Mouse (Mus musculus): Measurements from ENCODE around the gene Gng8.

The Gng8 gene

DNA sequence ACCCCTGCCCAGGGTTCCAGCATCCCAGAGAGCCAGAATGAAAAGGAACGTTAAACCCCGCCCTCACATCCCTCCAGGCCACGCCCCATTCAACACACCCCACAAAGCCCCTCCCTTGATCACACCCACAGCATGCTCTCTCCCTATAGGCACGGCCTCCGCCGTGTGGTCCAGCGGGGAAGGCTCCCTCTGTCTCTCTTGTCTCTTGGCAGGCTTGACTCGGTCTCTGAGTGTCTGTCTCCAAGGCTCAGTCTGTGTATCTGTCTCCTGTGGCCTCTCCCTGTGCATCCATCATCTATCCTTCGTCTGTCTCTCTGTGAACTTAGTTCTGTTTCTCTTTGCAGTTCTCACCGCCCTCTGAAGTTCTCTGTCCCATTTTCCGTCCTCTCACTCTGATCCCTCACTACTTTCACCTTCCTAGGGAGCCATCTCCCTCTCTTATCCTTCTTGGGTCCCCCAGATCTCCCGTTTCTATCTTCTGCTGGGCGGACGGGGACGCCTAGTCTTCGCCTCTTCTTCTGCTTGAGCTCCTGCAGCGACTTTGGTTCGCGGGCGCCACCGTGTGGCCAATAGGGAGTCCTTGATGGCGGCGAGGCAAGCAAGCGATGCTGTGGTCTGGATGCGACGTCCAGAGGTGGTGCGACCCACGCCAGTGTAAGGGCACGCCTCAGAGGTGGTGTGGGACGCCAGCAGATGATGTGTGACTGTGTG is at the start of gene Gng8:
Gene Gng8, plus strand, starts transcription at position 146 of the 711 bp plus-strand sequence.
- DNase-seq (ENCODE audit: low spot score), result peak; percentile 91

DNA sequence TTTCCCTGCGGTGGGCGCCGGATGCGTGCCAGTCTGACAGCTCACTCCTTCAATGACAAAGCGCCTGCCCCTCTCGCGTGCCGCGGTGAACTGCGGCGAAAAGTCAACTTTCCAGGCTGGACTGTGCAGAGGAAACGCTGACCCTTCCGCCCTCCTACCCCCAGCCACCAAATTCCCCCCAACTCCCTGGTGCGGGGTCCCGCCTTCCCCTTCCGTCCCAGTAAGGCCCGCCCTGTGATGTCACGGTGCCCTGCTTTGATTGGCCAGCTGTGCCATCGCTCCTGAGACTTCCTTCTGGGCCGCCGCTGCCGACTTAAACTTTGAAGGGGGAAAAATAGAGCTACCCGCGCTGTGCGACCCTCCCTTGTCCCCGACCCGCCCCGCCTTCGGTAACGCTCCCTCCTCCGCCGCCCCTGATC is 48.9 kb upstream of the Gng8 start, which contains the start of gene Prkd2:
Gene Prkd2, plus strand, starts transcription at position 258 of the 419 bp plus-strand sequence.
- DNase-seq (ENCODE audit: low spot score), result peak; percentile 89

DNA sequence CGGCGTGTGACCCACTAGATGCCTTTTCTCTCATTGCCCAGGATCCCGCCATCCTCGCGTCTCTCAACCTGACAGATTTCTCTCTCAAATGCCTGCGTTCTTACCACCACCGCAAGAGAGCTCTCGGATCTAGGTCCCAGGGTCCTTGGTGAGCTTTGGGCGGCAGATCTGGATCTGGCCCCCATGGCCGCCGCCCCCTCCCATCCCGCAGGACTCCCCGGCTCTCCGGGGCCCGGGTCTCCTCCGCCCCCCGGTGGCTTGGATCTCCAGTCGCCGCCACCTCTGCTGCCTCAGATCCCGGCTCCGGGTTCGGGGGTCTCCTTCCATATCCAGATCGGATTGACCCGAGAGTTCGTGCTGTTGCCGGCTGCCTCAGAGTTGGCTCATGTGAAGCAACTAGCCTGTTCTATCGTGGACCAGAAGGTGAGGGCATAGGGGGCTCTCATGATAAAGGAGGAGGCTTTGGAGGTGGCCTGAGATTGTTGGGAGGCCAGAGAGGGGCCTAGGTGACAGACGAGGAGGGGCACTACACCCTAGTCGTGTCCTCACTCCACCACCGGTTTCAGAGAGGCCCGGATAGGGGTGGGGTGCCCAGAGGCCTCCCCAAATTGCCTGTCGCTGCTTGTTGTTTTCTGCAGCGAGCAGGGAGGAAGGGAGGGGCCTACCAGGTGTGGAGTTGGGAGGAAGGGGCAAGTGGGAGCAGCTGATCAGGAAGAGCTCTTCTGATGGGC is 48.0 kb upstream of the Gng8 start:
- no peak for DNase-seq (ENCODE audit: low spot score)

DNA sequence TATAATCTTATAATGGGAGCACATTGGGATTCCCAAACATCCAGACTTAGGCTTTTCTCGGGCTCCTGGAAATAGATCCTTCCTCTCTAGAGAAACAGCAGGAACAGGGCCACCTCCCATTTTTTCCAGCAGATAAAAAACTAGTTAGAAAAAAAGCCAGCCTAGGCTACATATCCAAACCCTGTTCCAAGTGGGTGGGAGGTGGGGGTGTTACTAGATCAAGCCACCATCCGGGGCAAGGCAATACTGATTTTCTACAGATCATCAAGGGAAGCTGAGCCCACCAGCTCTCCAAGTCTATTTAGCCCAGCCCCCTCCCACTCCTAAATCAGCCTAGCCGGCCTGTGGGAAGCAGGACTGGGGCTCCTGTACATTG is 46.9 kb upstream of the Gng8 start:
- DNase-seq (ENCODE audit: low spot score), result no peak

DNA sequence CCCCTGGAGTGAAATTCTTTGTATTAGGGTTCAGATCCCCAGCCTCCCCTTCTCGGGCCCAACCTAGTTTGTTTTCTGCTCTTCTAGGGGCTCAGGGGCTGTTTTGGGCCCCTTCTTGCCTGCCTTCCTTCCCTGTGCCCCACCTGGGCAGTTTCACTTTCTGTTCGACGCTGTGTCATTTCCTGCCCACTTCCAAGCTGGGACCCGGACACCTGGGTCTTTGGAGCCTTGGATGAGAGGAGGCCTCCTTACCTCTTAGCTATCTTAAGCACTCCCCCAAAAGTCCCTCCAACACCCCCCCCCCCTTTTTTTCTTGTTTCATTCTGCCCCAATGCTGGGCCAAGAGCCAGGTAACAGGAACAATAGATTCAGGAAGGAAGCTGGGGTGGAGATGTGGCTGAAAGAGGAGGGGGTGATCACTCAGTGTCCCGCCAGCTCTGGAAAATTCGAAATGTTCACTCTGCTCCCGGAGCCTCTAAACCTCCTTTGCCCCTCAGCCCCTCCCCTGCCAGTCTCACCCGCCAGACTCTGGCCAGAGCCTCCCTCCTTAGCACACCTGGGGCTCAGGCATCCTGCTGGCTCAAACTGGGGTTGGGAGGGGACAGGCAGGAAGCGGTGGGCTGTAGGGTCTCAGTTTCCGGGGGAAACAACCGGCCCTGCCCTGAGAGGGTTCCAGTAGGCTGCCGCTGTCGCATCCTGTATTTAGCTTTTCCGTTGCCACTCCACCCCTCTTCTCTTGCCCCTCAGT is 46.3 kb upstream of the Gng8 start:
- no peak for DNase-seq (ENCODE audit: low spot score)

DNA sequence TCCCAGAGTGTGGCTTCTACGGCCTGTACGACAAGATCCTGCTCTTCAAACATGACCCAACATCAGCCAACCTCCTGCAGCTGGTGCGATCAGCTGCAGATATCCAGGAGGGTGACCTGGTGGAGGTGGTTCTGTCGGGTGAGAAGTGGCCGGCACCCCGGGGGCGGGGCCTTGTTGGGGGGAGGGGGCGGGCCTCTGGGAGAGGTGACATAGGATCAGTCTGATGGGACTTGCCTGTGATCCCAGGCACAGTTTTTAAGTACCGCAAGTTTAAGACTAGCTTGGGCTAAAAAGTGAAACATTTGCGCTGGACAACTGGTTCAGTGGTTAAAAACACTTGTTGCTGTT is 45.8 kb upstream of the Gng8 start:
- no peak for DNase-seq (ENCODE audit: low spot score)

DNA sequence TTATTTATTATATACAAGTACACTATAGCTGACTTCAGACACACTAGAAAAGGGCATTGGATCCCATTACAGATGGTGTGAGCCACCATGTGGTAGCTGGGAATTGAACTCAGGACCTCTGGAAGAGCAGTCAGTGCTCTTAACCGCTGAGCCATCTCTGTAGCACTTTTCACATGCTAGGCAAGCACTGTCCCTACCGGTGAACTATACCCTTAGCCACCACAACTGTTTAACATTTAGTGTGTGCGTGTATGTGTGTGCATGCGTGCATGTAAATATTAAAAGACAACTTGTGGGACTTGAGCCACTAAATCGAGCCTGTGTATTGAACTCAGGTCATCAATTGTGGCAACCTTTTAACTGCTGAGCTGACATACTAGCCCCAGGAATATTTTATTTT is 44.8 kb upstream of the Gng8 start:
- DNase-seq (ENCODE audit: low spot score), result no peak

DNA sequence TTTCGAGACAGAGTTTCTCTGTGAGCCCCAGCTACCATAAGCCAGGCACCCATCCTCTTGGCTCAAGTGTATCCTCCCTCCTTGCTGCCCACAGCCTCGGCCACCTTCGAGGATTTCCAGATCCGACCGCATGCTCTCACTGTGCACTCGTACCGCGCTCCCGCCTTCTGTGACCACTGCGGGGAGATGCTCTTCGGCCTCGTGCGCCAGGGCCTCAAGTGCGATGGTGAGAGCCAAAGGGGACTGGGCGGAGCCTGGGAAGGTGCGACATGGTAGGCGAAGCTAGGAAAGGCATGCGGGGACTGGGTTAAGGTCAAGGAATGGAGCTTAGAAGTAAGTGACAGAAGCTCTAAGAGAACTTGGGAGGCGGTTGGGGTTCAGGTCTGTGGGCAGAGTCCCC is 44.1 kb upstream of the Gng8 start:
- no peak for DNase-seq (ENCODE audit: low spot score)

DNA sequence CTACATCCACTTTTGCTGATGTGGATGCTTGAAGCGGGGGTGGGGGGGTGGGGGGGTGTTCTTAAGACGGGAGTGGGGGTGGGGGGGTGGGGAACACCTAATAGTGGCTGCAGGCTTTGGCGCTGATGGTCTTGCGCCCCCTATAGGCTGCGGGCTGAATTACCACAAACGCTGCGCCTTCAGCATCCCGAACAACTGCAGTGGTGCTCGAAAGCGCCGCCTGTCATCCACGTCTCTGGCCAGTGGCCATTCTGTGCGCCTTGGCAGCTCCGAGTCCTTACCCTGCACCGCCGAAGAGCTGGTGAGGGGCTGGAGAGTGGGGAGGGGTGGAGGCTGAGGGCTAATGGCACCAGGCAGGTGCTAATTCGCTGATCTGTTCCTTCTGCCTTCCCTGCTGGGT is 43.0 kb upstream of the Gng8 start:
- DNase-seq (ENCODE audit: low spot score), result peak; percentile 80

DNA sequence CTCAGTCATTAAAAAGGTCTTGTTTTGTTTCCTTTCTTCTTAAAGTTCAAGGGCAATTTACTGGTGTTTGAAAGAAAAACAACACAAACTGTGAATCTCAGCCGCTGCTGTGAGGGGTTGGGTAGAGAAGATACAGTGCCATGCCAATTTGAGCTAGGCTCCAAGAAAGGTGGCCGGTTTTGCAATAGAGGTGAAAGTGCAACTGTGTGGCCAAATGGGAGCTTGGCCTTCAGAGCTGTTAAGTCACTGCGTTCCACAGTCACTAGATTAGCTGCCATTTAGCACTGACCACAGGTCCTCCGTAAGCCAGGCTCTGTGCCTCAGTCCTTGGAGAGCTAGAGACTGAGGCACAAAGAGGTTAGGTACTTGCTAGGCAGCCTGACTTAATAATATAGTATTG is 40.0 kb upstream of the Gng8 start:
- no peak for DNase-seq (ENCODE audit: low spot score)

DNA sequence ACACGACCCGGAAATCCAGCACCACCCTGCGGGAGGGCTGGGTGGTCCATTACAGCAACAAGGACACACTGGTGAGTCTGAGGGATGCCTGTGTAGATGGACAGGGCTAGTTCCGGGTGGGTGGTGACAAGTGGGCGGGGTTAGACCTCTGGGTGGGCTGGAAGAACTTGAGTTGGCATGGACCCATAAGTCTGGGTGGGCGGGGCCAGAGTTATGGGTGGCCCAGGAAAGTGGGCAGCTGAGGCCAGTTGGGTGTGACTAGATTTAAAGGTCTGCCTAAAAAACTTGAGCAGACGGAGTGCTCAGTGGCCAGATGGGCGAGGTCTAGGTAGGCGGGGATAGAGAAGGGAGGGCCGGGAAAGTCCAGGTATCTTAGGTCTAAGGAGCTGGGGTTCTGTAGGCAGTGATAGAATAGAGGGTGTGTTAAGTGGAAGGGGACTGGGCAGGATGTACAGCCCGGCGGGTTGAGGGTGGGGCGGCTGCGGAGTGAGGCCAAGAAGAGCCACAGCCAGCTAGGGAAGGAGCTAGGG is 38.2 kb upstream of the Gng8 start:
- no peak for DNase-seq (ENCODE audit: low spot score)

DNA sequence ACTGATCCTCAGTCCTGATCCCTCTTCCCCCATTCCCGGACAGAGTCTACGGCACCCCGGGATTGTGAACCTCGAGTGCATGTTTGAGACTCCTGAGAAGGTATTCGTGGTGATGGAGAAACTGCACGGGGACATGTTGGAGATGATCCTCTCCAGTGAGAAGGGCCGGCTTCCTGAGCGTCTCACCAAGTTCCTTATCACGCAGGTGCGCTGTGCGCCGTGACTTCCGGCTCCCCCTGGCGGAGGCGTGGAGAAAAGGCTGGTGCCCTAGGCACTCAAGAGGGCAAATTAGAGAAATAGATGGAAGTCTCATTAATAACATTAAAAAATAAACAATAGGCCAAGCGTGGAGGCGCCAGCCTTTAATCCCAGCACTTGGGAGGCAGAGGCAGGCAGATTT is 33.2 kb upstream of the Gng8 start:
- no peak for DNase-seq (ENCODE audit: low spot score)

DNA sequence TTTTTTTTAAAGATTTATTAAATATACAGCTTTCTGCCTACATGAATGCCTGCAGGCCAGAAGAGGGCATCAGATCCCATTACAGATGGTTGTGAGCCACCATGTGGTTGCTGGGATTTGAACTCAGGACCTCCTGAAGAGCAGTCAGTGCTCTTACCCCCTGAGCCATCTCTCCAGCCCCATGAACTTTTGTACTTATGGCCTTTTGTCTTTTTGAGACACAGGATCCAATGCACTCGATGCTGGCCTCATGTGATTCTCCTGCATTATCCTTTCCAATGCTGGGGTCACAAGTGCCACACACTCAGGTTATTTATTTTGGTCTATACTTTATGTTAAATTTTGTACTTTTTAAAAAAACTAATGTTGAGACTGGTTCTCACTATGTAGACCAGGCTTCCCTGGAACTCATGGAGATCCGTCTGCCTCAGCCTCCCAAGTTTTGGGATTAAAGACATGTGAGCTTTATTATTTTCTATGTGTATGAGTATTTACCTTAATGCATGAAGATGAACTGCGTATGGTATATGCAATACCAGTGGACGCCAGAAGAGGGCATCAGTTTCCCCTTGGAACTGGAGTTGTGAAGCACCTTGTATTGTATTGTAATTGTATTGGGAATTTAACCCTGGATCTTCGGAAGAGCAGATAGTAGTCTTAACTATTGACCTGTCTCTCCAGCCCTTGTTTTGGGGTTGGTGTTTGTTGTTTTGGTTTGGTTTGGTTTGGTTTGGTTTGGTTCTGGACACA is 31.5 kb upstream of the Gng8 start:
- DNase-seq (ENCODE audit: low spot score), result peak; percentile 62

DNA sequence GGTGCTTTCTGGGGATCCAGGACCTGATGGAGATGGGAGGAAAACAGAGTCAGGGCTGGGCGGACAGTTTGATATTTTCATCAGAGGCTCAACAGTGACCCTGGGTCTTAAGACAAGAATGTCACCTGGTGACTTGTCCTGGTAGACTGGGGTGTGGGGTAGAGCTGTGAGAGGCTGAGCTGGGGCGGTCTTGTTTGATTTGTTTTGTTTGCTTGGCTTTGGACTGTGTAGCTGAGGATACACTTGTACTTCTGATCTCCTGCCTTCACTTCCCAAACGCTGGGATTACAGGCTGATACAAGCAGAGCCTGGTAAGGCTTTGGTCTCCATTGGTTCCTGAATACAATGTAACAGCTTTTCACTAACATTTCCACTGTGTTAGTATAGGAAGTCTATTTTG is 24.1 kb upstream of the Gng8 start:
- DNase-seq (ENCODE audit: low spot score), result no peak

DNA sequence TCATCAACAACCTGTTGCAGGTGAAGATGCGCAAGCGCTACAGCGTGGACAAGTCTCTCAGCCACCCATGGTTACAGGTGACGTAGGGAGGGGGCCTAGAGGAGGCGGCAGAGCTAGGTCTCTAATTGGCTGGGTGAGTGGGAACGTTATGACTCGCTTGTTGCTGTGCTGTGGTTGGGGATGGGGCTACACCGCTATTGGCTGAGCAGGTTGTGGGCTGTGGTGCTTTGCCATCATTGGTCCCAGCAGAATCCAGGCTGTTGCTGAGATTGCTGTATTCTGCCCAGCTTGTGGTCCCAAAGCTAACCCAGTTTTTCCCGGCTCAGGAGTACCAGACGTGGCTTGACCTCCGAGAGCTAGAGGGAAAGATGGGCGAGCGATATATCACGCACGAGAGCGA is 22.1 kb upstream of the Gng8 start:
- DNase-seq (ENCODE audit: low spot score), result peak; percentile 93

DNA sequence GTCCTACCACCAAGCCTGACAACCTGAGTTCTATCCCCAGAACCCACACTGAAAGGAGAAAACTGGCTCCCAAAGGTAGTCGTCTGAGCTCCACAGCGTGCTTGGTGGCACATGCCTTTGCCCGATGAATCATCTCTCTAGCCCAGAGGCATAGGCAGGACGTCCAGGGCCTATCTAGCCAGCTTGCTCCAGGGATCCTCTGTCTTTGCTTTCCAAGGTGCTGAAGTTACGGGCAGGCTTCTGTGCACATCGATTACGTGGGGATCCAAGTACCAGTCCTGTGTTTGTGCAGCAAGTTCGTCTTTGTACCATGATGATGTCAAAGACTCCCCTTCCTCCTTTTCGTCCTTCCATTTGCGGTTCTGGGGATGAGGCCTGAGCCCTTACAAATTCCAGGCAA is 20.0 kb upstream of the Gng8 start:
- no peak for DNase-seq (ENCODE audit: low spot score)

DNA sequence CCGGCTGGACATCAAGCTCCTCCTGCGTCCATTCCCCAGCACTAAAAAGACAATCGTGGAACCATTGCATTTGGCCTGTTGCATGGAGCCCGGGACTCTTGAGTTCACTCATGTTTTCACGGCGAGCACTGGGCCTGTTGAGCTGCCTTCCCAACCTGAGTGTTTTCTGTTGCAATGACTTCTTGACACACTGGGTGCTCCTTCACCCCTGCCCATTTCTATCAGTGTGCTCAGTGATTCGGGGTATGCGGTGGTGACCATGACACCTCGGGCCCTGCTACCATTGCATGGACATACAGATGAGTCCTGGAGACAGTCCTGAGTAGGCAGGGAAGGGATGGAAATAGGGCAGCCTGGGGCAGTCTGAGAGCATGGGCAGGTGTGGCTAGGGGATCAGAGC is 19.1 kb upstream of the Gng8 start:
- DNase-seq (ENCODE audit: low spot score), result no peak

DNA sequence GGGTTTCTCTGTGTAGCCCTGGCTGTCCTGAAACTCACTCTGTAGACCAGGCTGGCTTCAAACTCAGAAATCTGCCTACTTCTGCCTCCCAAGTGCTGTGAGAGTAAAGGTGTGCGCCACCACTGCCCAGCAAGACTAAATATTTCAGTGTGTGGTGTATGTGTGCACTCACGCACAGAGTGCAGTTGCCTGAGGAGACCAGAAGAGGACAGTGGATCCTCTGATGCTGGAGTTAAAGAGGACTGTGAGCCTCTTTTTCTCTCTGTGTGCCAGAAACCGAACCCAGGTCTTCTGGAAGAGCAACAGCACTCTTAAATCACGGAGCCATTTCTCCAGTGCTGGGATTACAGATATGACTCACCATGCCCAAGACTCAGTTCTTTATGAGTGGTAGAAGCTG is 18.2 kb upstream of the Gng8 start:
- no peak for DNase-seq (ENCODE audit: low spot score)

DNA sequence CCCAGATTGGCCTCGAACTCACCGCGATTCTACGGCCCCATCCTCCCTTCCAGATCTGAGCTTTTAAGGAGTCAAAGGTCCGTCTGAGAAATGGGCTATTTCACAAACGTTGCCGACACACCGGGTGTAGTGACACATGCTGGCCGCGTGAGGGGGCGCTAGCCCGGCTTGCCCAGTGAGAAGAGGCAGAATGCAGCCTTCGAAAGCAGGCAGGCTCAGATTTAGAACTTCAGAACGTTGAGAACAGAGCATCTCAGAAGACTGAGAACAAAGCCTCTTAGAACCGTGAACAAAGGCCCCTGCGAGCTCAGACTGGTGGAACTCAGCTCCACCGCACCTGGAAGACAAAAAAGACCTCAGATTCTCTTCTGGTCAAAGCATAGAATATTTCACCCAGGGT is 17.4 kb upstream of the Gng8 start:
- peak; percentile 83 for DNase-seq (ENCODE audit: low spot score)

DNA sequence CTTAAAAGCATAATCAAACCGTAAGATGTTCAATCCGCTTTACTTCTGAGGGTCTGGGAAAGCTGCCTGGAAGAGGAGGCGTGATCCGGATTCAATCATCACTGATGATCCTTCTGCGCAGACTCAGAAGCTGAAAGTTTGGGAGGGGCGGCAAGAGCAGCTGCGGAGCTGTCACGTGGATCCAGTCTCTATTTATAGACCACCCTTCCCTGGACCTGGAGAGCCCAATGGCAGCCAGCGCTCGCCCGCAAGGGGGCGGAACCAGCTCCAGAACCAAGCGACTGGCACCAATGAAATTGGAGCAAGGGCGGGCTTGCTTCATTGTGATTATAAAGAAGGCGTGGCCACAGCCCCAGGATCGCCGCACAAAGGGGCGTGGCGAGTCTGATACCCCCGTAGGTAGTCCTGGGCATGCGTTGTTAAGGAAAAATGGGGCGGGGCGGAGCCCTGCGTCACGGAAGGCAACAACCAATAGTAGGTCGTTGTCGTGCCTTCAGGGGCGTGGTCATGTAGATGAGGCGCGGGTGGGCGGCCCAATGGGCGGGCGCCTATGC is 16.8 kb upstream of the Gng8 start:
- DNase-seq (ENCODE audit: low spot score), result peak; percentile 100

DNA sequence AGATGAGACGGTGACA is 16.5 kb upstream of the Gng8 start, which contains the start of gene Dact3:
Gene Dact3, plus strand, starts transcription at position 8 of the 16 bp plus-strand sequence.
- no peak for DNase-seq (ENCODE audit: low spot score)

DNA sequence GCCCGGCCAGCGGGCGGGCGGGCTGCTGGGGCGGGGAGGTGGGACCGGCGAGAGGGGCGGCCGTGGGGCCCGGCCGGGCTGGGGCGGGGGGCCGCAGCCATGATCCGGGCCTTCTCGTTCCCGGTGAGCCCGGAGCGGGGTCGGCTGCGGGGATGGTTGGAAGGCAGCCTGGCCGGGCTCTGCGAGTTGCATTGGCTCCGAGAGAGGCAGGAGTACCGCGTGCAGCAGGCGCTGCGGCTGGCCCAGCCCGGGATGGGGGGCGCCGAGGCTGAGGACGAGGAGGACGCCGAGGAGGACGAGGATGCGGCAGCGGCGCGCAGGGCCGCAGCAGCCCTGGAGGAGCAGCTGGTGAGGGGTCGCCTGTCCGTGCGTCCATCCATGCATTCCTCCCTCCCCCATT is 16.3 kb upstream of the Gng8 start:
- DNase-seq (ENCODE audit: low spot score), result no peak

DNA sequence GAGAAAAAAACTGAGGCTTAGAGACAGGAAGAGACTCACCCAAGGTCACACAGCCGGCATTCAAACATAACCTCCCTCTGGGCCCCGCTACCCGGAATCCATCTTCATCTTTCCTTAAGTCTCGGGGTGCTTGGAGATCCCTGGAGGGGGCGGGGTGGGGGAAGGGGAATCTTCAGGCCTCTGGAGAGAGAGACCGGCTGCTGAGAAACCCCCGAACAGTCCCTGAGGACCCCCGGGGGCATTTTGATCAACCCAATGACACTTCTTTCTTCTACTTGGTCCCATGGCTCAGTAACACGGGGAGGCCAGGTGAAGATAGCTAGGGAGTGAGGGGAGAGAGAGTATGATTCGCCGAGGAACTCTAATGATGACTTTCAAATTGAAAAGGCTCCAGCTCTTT is 15.6 kb upstream of the Gng8 start:
- DNase-seq (ENCODE audit: low spot score), result no peak
